Mouse (Mus musculus) erythroblast, embryonic 14.5 days (primary cell): ENCODE data around the gene Lyve1.

Source experiments
- GATA1 ChIP-seq: IDR thresholded peaks from 2 replicates; pipeline ENCODE4 v1.6.1; 2012; ENCODE audit warnings: low read length, inconsistent platforms, mixed read lengths
- TAL1 ChIP-seq: IDR thresholded peaks from 3 replicates; pipeline ENCODE4 v1.6.1; 2012; ENCODE audit warnings: low read length, inconsistent platforms, mixed read lengths

GRCm38 (mm10) chr7:110823593-110823992, 39.4 kb downstream of the Lyve1 start:
- TF ChIP-seq GATA1 (no peak), TAL1 (no peak)
